Mouse (Mus musculus) kidney, adult 2 months (tissue): ENCODE results near the gene Crtac1.

Experiments
- CTCF ChIP-seq: fragments of 200-500 bp; conservative IDR thresholded peaks from 2 replicates; pipeline ENCODE4 v1.5.1; 2011; ENCODE audit warnings: low read depth, mild to moderate bottlenecking, control low read depth, low read length, moderate library complexity, mixed read lengths; ENCODE audit not compliant: insufficient read depth, insufficient read length
- POLR2A ChIP-seq: fragments of 200-500 bp; IDR thresholded peaks from one replicate; pipeline ENCODE4 v1.6.1; 2011; ENCODE audit warnings: low read depth, low read length, control low read depth

GRCm38 (mm10) chr19:42356854-42357253 lies 74.7 kb downstream of the Crtac1 start:
- TF ChIP-seq CTCF (no peak), POLR2A (no peak)
